Mouse (Mus musculus) MEL (cell line): ENCODE measurements around the gene Bcl6b.

Experiments
- BHLHE40 ChIP-seq: IDR thresholded peaks from 2 replicates; pipeline ENCODE4 v1.6.1; 2012; ENCODE audit warnings: low read depth, mild to moderate bottlenecking, inconsistent platforms, low read length, improper control_type of control experiment, borderline replicate concordance
- CTCF ChIP-seq, 3 experiments: IDR thresholded peaks in 2 of 3; conservative IDR thresholded peaks in 1 of 3; 2 replicates each; pipeline ENCODE4 v1.5.1; 2011 to 2012; ENCODE audit warnings: low read length in 3 of 3, low read depth in 2 of 3, mild to moderate bottlenecking in 2 of 3, improper control_type of control experiment in 1 of 3, inconsistent platforms in 1 of 3, mixed read lengths in 1 of 3, moderate library complexity in 1 of 3; ENCODE audit not compliant: control insufficient read depth in 1 of 3, insufficient read depth in 1 of 3, poor library complexity in 1 of 3, severe bottlenecking in 1 of 3
- E2F4 ChIP-seq: IDR thresholded peaks from 2 replicates; pipeline ENCODE4 v1.6.1; 2011; ENCODE audit warnings: low read depth, low read length, improper control_type of control experiment, borderline replicate concordance
- MXI1 ChIP-seq: IDR thresholded peaks from 2 replicates; pipeline ENCODE4 v1.6.1; 2011; ENCODE audit warnings: mild to moderate bottlenecking, low read depth, low read length, improper control_type of control experiment
- NRF1 ChIP-seq: IDR thresholded peaks from 2 replicates; pipeline ENCODE4 v1.6.1; 2014; ENCODE audit warnings: low read depth, mild to moderate bottlenecking, inconsistent platforms, low read length, improper control_type of control experiment, moderate library complexity; ENCODE audit not compliant: poor library complexity, insufficient read depth, severe bottlenecking
- POLR2A ChIP-seq, 2 experiments: IDR thresholded peaks; 2 replicates each; pipeline ENCODE4 v1.6.1; 2011 to 2012; ENCODE audit warnings: low read length in 2 of 2, mild to moderate bottlenecking in 2 of 2, control low read depth in 1 of 2, improper control_type of control experiment in 1 of 2, low read depth in 1 of 2, moderate library complexity in 1 of 2; ENCODE audit not compliant: control insufficient read depth in 1 of 2, insufficient read depth in 1 of 2, poor library complexity in 1 of 2
- POLR2AphosphoS2 ChIP-seq: IDR thresholded peaks from 2 replicates; pipeline ENCODE4 v1.6.1; 2011; ENCODE audit warnings: low read length, improper control_type of control experiment
- POLR2AphosphoS5 ChIP-seq: IDR thresholded peaks from 2 replicates; pipeline ENCODE4 v1.6.1; 2012; ENCODE audit warnings: low read depth, borderline replicate concordance, mild to moderate bottlenecking, inconsistent platforms, low read length, moderate library complexity, mixed read lengths
- TBP ChIP-seq: IDR thresholded peaks from 2 replicates; pipeline ENCODE4 v1.8.0; 2011; ENCODE audit warnings: low read depth, low read length, improper control_type of control experiment
- USF1 ChIP-seq: IDR thresholded peaks from 2 replicates; pipeline ENCODE4 v1.6.1; 2014; ENCODE audit warnings: low read depth, mild to moderate bottlenecking, inconsistent platforms, low read length, improper control_type of control experiment, moderate library complexity

DNA sequence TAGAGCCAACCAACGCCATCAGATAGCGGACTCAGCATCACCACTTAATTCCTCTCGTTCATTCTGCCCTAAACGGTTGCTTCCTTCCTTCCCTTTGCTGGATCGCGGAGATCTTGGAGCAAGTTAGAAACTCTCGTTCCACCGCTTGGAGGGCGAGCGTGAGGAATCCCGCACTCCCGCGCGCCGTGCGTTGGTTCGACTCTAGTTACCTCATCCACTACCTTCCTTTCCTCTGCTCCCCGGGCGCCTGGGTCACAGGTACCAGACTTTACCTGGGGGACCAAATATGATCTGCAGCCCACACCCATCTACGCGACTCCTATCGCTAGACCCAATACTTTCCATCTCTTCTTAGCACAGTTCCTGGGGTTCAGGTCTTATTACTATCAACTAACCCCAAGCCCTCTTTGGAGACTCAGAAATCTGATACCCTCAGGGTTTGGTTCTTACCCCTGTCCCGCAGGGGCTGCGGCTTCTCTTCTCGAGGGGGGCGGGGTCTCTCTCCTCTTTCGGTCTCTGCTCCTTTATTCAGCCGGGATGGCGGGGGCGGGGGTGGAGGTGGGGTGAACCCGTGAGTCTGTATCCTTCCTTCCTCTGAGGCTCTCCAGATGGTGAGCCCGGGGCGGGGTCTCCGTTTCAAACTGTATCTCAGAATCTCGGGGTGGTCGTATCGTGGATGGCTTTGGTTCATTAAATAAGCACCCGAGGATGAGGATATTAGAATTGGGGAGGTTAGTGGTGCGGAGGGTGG, at the start of gene Bcl6b:
- TF ChIP-seq E2F4 = no peak
- TF ChIP-seq POLR2A (IDR thresholded peaks at IDR 0.05; ENCODE audit: control insufficient read depth in 1 of 2, insufficient read depth in 1 of 2, low read depth in 1 of 2, low read length in 2 of 2, poor library complexity in 1 of 2) = no peak
- TF ChIP-seq POLR2AphosphoS5 = no peak
- no peak for TF ChIP-seq USF1
- no peak for TF ChIP-seq CTCF (IDR thresholded peaks at IDR 0.05 in 2 of 3, conservative IDR thresholded peaks at IDR 0.05 in 1 of 3; ENCODE audit: control insufficient read depth in 1 of 3, insufficient read depth in 1 of 3, low read depth in 2 of 3, low read length in 3 of 3, poor library complexity in 1 of 3, severe bottlenecking in 1 of 3)
- TF ChIP-seq TBP = no peak
- no peak for TF ChIP-seq POLR2AphosphoS2
- TF ChIP-seq NRF1 = no peak
- TF ChIP-seq BHLHE40 = no peak
- TF ChIP-seq MXI1 = no peak
